Mouse (Mus musculus) adrenal gland, postnatal 10 days (tissue): ENCODE data around the gene Orm3. TPM values are rescaled to one million over a fixed set of nuclear protein-coding genes. Genes with fewer than 3 reads are reported as not detected.

Source experiments
- DNase-seq: peaks from one replicate; pipeline ENCODE4 v3.0.0; 2021; ENCODE audit warnings: mixed read lengths
- total RNA-seq, 2 experiments: library from RNA; stranded (reverse); gene quantifications; 2 replicates each; pipeline ENCODE4 v1.2.3; 2021

Orm3 gene
- total RNA-seq, 2 experiments from 2014 or later: 1.5 to 2.2 TPM

DNA sequence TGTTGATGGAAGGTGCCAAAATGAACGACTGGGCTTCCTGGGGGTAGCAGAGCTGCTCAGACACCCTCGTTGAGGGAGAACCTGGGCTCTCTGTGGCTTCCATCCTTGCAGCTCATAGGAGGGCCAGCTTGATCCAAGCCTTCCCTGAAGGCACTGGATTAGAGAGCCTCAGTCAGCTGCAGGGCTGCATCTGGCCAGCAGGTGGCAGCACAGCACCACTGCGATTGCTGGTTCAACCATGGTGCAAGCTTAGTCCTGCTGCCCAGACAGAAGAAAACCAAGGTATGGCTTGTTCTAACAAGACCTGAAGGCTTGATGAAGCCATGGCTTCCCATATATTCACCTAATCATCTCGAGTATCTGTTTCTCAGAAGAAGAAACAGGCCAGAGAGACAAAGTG is 12.6 kb downstream of the Orm3 start:
- DNase-seq: peak; percentile 95

DNA sequence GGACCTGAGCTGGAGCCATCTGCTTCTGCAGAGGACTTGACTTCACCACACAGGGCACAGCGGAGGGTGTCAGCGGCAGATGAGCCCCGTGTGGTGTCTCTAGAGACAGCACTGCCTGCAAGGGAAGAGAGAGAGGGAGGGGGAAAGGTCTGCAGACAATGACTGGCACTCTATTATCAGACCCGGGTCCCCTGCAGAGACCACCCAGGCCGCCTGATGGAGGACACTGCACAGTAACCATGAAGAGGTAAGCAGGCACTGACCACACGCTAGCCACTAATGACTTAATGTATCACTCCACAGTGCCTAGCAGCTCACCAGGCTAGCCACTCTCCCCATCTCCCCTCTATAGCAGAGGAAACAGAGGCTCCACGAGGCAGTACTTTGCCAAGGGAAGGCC is 14.9 kb downstream of the Orm3 start:
- DNase-seq: no peak

DNA sequence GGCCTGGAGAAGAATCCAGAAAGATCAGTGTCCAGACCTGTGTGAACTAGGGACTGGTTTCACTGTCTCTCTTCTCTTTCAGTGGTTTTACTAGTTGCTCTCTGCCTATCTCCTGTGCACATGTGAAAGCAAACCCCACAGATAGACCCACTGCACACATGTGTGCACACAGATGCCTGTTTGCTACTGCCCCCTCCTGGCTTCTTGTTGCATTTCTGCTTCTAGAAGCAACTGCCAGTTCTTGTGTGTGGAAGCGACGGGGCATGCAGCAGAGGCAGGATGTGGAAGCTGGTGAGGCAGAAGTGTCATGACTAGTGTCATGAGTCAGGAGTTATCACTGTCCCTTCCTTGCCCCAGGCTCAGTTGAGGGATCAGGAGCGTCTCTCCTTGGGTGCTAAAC is 15.9 kb downstream of the Orm3 start:
- peak; percentile 60 for DNase-seq

DNA sequence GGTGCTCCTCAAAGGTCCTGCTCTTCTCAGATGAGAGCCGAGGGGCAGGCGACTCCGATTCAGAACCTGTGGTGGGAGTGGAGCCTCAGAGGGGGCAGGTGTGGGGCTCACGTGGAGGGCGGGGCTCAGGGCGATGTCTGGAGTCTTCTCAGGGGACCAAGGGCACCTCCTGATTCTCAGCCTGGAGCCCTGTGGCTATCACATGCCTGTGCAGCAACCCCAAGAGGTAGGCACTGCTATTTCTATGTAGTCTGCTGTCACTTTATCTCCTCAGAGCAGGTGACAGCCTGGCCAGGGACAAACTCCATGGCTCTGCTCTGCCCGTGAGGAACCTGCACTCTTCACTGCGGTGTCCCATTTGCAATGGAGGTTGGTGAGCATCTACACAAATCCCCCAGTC is 17.4 kb downstream of the Orm3 start:
- no peak for DNase-seq

DNA sequence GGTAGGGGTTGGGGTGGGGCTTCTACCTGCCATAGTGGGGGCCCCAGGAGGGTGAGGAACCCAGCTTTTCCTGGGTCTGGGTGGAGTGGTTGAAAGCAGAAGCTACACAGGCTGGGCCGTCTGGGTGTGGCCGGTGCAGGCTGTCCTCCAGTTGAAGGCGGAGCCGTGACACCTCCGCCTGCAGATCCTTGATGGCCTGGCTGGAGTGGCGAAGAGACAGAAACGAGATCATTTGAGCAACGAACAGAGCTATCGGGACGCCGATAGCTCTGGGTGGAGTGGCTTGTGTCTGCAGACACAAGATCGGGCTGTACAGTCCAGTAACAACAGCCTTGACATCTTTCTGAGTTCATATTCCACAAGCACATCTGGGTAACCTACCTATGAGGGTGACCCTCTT is 18.4 kb downstream of the Orm3 start:
- no peak for DNase-seq

DNA sequence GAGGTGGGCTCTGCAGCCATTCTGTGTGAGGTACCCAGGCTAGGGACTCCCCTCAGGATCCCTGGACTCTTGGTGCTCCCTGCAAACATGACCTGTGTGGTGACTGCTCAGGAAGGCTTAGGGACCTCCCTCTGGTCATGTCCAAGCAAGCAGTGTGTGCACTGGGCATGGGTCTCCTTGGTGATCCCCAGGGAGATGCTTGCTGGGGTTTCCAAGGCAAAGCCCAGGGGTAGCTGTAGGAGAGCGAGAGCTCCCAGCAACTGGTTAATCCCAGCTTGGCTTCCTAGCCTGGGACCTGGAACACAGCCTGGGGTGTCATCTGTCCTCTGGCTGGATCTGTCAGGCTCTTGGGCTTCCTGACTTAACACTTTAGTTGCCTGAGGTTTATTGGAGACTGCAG is 19.4 kb downstream of the Orm3 start:
- peak; percentile 43 for DNase-seq

DNA sequence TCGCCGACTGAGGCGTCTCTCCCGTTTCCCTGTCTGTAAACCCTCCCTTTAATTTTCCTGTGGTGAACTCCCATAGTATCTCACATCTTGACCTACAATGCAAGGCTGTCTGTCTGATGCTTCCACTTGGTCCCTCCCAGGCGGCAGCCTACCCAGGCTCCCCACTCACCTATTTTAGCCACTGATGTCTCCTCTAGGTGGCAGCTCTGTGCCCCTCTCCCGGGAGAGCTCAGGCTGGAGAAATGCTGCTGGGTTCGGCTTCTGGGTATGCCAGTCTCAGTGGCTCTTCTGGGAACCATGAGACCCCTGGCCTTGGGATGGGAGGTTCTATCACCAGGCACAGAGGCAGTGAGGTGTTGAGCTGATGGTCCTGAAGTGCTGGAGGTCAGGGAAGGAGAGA is 21.5 kb downstream of the Orm3 start:
- DNase-seq: no peak

DNA sequence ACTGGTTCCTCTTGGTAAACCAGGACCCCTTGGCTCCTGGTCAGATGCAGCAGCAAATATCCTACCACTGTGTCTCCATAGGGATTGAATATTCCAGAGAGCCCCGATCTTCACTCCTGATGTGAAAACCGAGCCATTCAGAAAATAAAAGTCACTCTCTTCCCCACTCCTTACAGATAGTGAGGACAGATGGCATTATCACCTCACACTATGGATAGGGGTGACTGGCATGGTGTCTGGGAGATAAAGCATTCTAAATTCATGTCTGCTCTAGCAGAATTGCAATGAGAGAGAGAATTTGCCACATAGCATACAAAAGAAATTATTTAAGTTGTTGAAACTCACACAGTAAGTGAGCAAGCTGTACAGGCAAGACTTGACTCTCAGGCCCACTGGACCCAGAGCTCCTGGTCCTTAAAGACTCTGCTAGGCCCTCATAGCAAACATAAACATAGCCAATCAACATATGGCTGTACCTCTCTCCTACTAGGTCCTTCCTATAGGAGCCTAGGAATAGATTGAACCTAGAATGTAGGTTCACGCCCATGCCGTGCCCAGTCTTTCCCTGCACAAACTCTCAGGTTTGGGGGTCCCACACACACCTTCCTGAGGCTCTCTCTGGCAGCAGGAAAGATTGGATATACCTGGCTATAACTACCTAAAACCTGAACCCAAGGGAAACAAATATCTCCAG is 26.9 kb downstream of the Orm3 start:
- no peak for DNase-seq

DNA sequence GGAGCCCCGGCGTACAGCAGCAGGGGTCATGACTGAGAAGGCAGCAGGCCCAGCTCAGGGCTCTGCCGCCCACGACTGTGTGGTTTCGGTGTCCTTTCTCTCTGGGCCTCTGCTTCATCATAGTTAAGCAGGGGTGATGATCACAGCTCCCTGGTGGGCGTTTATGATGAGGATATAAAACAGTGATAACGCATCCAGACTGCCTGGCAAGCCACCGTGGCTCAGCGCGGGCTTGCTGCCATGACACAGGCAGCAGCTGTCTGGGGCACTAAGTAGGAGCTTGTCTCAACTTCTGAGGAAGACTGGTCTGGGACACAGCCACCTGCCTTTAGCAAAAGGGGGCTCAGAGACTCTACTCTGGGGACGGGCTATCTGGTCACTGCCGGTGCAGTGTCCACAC is 27.5 kb downstream of the Orm3 start:
- DNase-seq: no peak

DNA sequence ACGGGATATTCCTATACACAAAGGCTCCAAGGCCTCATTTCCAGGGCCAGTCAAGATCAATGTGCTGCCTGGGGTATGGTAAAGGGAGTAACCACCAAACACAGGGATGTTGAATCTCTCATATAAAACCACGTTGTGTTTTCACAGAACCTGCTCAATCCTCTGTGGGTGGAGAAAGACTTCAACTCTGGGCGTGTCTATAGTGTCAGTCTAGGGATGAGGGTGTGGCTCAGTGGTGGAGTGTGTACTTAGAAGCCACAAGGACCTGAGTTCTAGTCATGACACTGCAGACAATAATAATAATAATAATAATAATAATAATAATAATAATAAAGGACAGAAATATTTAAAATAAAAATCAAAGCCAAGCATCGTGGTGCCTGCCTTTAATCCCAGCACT is 28.3 kb downstream of the Orm3 start:
- no peak for DNase-seq

DNA sequence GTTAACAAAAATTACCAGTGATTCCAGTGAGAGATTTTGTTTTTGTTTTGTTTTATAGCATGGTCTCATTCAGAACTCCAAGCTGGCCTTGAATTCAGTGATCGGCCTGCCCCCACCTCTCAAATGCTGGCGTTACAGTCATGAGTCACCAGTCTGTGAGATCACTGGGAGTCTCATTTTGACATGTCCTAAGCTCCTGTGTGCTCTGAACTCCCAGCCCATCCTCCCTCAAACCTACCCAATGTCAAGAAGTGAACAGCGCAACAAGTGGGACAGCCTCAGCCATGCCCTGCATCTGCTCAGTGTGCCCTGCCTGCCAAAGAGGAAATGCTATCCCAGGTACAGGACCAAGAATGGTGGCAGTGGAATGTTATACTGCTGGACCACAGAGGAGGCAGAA is 29.3 kb downstream of the Orm3 start:
- DNase-seq: peak; percentile 30

DNA sequence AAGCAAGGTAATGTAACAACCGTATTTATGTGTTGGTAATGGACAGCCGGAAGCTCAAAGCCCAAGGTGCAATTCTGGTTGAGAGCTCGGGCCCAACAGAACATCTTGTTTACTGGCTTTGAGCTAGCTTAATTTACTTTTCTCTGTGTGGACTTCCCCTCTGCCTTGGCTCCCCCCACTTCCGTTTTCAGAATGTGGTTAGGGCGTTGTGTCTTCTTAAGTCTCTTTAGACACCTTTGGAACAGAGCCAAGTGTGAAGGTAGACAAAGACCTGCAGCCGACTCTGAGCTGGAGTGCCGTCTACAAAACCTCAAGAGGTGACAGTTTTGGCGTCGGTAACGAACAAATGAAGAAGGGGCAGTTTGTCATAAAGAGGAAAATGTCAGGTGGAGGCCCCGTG is 29.8 kb downstream of the Orm3 start:
- DNase-seq: no peak

DNA sequence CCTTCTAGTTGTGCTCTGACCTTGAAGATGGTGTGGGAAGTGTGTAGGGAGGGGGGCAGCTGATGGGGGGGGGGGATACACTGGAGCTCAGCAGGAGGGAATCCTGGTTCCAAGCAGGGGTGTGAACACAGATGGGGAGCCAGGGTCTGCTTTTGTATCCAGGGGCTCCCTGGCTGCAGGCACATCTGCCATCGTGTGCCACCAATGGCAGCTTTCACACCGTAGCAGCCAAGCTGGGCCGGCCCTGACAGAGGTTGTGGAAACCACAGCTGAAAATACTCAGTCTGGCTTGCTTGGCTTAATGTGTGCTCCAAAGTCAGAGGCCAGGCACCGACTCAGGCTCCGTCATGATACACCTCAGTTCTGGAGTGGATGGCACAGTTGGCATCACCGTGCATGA is 32.1 kb downstream of the Orm3 start:
- DNase-seq: no peak

DNA sequence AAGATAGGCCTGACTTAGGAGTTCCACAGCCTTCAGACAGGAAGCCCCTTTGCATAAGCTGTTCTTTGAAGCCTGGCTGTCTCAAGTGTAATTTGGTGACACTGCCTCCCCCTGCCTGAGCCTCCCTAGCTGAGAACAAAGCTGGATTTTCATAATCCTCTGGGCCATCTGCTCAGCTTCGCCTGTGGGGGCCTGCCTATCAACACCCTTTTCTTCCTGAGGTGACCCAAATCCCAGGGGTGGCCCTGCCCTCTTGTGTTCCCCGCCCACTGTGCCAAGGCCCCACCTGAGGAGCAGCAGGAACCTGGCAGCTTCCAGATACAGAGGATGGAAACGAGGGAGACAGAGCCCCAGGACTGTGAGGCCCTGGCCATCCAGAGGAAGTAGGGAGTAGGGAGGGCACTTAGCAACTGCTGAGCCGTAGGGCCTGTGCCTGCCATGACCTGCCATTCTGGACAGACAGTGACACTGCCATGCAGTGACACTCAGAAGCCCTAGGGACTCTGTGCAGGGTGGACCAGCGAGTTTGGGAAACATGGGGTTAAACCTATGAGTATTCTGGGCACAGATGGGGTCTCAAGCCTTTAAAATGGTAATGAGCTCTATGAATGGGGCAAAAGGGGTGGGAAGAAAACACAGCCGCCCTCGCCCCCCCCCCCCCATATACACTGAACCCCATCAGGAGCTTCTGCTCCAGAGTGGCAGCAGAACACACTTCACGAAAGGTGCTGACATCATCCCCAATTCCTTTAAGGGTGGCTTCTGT is 33.3 kb downstream of the Orm3 start:
- DNase-seq: no peak

DNA sequence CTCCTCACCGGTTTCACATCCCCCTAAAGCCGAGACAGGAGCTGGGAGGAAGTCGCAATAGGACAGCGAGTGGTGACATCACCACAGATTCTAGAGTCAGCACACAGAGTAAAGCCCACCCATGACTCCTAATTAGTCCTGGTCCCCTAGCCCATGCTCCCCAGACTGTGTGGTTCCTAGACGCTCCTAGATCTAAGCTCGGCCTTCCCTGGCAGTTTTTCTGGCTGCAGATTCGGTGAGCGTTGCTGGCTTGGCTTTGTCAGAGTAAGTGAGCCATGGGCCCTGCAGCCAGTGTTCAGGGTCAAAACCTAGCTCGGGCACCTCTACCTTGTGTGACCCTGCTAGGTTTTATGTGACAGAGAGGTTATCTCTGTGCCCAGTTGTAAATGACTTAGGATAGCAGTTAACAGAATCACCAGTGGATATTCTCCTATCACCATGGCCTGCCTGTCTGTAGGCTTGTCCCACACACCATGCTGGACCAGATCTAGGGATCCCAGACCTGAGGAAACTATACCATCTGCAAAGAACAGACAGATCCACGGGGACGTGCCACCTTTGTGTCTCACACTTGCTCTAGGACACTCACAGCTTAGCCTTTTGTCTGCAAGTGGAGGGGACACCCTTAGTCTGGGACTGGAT is 34.0 kb downstream of the Orm3 start:
- DNase-seq: no peak

DNA sequence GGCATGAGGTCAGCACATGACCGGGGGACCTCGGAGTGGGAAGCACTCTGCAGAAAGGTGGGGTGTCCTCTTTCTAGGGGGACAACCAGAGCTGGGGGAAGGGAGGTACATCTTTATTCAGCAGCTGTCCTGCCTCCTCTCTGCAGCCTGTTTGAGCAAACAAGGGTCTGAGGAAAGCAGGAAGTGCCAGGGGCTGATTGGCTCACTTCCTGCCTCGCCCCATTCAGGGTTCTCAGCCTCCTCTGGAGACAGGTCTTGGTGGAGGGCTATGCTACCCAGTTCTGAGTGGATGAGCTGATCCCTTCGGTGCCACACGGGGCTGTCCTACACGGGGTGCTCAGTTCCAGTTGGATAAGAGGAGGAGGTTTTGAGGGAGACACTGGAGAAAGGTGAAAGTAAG is 35.4 kb downstream of the Orm3 start:
- DNase-seq: no peak

DNA sequence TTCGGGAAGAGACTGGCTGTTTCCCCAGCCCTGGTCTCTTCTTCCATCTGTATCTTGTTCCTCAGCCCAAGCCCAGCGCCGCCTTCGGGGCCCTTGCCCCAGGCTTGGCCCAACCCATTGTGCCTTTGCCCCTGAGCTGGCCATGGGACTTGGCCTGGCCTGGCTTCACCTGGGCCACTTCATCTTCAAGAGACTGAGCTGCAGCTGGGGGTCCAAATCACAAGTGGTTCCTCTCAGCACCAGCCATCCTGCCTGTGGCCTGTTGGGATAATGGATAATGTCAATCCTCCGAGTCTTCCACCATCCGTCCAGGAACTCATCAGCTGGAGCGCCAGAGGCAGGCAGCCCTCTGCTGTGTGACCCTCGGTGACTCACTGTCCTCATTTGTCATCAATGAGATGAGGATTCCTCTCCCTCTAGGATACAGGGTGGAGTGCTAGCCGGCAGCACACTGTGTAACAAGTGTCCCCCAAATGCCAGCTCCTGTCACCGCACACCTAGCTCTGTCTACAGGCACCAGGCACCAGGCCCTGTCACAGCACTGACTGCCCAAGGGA is 42.1 kb downstream of the Orm3 start:
- DNase-seq: no peak

DNA sequence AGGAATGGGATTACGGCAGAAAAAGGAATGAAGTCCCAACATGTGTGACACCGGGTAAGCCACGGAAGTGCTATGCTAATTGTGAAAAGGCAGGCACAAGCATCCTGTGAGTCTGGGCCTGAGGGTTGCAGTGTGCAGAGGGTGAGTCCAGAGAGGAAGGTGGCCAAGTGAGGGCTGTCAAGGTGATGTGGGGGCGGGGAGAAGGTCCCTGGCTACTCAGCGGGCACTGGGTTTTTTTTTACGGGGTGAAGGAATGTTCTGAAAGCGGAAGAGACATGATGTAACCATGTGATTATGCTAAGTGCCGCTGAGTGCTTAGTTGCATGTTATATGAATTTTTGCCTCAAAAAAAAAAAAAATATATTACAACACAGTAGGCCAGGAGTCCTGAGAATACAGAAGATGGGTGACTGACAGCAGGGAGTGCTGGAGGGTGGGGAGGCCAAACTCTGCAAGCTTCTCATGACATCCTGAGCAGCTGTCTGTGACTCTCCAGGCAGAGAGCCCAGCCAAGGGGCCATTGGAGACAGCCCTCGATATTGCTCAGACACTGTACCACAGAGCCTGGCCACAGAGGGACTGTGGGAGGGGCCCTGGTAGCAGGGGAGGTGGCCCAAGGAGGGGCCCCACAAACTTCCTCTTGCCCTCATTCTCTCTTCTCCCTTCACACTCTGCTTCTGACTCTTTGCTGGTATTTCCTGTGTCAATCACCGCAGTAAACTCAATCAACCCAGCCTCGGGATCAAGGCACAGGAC is 43.1 kb downstream of the Orm3 start:
- DNase-seq: no peak

DNA sequence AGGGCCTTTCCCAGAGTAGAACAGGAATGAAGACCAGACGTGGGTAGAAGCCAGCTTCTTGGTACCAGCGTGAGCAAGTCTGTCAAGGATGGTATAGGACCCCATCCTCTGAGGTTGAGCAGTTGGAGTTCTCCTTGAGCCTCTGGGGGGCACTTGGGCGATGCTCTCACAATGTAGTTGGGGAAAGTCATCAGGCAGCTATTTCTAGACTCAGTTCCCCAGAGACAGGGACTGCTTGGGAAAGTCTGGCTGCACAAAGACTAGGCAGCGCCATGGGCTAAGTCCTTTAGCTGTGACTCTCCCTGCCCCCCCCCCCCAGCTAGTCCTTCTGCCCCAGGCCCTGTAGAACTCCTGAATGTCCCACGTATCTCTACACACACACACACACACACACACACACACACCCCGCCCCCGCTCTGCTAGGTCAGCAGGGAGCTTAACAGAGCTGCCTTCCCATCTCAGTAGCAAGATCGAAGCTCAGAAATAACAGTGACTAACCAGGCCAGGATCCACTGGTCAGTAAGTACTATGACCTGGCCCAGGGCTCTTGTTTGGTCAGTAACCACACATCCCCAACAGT is 43.8 kb downstream of the Orm3 start:
- DNase-seq: no peak

DNA sequence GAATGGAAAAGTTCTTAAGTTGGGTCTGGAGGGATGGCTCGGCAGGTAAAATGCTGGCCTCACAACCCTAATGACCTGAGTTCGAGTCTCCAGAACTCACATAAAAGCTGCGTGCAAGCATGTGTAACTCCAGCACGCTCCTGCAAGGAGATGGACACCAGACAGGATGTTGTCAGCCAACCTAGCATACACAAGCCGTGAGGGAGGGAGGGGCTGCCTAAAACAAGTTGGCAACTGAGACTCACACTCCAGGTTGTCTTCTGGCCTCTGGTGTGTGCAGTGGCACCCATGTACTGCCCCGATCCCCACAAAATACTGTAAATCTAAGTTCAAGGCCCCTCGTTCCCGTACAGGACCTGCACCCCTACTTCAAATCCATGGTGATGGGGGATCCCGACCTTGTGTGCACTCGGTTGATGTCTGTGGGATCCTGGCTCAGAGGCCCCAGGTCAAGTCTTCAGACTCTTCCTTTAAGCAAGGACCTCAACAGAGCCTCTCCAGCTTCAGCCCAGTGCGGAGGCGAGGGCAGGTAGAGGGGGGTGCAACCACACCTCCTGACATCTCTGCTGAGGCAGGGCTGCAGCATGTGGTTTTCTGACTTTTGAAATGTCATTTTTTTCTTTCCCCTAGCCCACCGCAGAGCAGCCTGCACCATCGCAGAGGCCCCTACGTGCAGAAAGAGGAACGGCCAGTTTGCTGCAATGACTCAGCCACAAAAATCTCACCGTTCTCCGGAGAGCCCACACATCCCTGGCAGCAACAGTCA is 44.8 kb downstream of the Orm3 start:
- no peak for DNase-seq

DNA sequence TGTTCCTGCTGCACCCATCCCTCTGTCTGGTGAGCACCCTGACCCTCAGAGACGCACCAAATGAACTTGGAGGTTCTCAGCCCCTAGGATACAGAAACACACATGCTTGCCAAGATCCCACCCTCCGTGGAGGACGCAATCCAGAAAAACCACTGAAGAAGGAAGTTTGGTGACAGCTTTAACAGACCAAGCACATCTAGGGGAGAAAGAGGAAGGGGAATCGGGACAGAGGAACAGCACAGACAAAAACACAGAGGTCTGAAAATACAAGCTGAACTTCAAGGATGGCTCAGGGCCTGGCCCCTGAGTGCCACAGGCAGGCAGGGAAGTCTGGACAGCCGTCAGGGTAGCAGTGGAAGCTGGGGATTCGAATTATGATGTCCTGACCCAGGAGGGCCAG is 45.7 kb downstream of the Orm3 start:
- DNase-seq: no peak
